Mouse (Mus musculus) forebrain, embryonic 16.5 days (tissue): ENCODE results near the gene Zfp446. TPM values are rescaled to one million over a fixed set of nuclear protein-coding genes. Genes with fewer than 3 reads are reported as not detected.

Experiments used
- ATAC-seq: fragments of 200-750 bp; cut with Nextera tagmentation; 2 replicates; pipeline ENCODE4 v1.8.0; 2017; ENCODE audit warnings: mild to moderate bottlenecking, moderate library complexity
- H3K27ac ChIP-seq: fragments of 300-500 bp; sonication (generic); 2 replicates; pipeline ENCODE4 v1.5.1; 2014; ENCODE audit warnings: low read length, control low read depth
- H3K27me3 ChIP-seq: fragments of 300-500 bp; sonication (generic); replicated peaks from 2 replicates; pipeline ENCODE4 v1.6.1; 2014; ENCODE audit warnings: low read length; ENCODE audit not compliant: control insufficient read depth, insufficient read depth
- H3K36me3 ChIP-seq: fragments of 300-500 bp; sonication (generic); 2 replicates; pipeline ENCODE4 v1.6.1; 2014; ENCODE audit not compliant: control insufficient read depth, insufficient read depth
- H3K4me1 ChIP-seq: fragments of 300-500 bp; sonication (generic); replicated peaks from 2 replicates; pipeline ENCODE4 v1.6.1; 2014; ENCODE audit warnings: low read length; ENCODE audit not compliant: control insufficient read depth, insufficient read depth
- H3K4me2 ChIP-seq: fragments of 300-500 bp; sonication (generic); 2 replicates; pipeline ENCODE4 v1.6.1; 2014; ENCODE audit warnings: mild to moderate bottlenecking, low read length, control low read depth
- H3K4me3 ChIP-seq: fragments of 300-500 bp; sonication (generic); replicated peaks from 2 replicates; pipeline ENCODE4 v1.5.1; 2014; ENCODE audit warnings: mild to moderate bottlenecking, low read length, control low read depth
- H3K9ac ChIP-seq: fragments of 300-500 bp; sonication (generic); replicated peaks from 2 replicates; pipeline ENCODE4 v1.6.1; 2014; ENCODE audit warnings: low read depth, low read length, control low read depth
- H3K9me3 ChIP-seq: fragments of 300-500 bp; sonication (generic); 2 replicates; pipeline ENCODE4 v1.6.1; 2016; ENCODE audit warnings: low read length; ENCODE audit not compliant: control insufficient read depth
- WGBS: fragments of 180-500 bp; shearing (Covaris S2); extraction: QIAGEN DNeasy Blood & Tissue Kit; methylation state at CpG from one replicate; pipeline ENCODE4 v1.1.7; 2014; 5-methylcytosine and 5-hydroxymethylcytosine counted together
- polyA plus RNA-seq: library from polyadenylated mRNA; unstranded; fragments of >200 nt; fragmentation: Nextera tagmentation; extraction: Ambion mirVana; gene quantifications from 2 replicates; pipeline ENCODE4 v1.2.1, GENCODE M21; 2015

The Zfp446 gene
- polyA plus RNA-seq, 1 experiment from 2014 or later: 13.0 TPM

GRCm38 (mm10) chr7:12957511-12957910 lies 20.1 kb upstream of the Zfp446 start:
- no peaks in the 10 kb centered on the region for H3K9me3 ChIP-seq
- WGBS: 70% methylated on average over 5 of the region's 5 CpGs
- H3K4me1 ChIP-seq: peaks cover 5% of the 10 kb centered on the region
- no peak overlapping the region for H3K9ac ChIP-seq
- H3K4me3 ChIP-seq: no peak overlapping the region
- H3K27me3 ChIP-seq: no peaks in the 10 kb centered on the region
- no peak overlapping the region for H3K27ac ChIP-seq
- H3K4me2 ChIP-seq: no peak overlapping the region
- no peaks in the 10 kb centered on the region for H3K36me3 ChIP-seq
- ATAC-seq: no peak

GRCm38 (mm10) chr7:12958948-12959347 lies 18.7 kb upstream of the Zfp446 start:
- Histone ChIP-seq H3K36me3 (no peaks in the 10 kb centered on the region), H3K4me3 (no peak overlapping the region), H3K9ac (no peak overlapping the region), H3K4me1 (peaks cover 5% of the 10 kb centered on the region), H3K27me3 (no peaks in the 10 kb centered on the region), H3K9me3 (no peaks in the 10 kb centered on the region), H3K27ac (no peak overlapping the region), H3K4me2 (no peak overlapping the region)
- ATAC-seq: no peak
- 86% methylated on average over 4 of the region's 4 CpGs for WGBS

DNA sequence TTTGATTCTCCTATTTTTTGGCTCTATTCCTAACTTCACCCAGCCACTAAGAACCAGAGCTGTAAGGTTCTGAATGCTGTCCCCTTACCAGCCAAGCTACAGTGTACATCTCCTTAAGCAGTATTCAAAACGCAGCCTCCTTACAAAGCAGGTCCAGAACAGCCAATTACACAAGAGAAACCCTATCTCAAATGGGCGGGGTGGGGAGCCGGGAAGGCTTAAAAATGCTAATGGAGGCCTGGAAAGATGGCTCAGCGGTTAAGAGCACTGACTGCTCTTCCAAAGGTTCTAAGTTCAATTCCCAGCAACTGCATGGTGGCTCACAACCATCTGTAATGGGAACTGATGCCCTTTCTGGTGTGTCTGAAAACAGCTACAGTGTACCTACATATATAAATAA lies 17.9 kb upstream of the Zfp446 start:
- Histone ChIP-seq H3K4me3 (no peak overlapping the region), H3K9ac (no peak overlapping the region), H3K4me2 (no peak overlapping the region), H3K27me3 (no peaks in the 10 kb centered on the region), H3K9me3 (no peaks in the 10 kb centered on the region), H3K27ac (no peak overlapping the region), H3K4me1 (peaks cover 6% of the 10 kb centered on the region), H3K36me3 (no peaks in the 10 kb centered on the region)
- no peak for ATAC-seq
- WGBS: 16% methylated on average over 4 of the region's 4 CpGs

DNA sequence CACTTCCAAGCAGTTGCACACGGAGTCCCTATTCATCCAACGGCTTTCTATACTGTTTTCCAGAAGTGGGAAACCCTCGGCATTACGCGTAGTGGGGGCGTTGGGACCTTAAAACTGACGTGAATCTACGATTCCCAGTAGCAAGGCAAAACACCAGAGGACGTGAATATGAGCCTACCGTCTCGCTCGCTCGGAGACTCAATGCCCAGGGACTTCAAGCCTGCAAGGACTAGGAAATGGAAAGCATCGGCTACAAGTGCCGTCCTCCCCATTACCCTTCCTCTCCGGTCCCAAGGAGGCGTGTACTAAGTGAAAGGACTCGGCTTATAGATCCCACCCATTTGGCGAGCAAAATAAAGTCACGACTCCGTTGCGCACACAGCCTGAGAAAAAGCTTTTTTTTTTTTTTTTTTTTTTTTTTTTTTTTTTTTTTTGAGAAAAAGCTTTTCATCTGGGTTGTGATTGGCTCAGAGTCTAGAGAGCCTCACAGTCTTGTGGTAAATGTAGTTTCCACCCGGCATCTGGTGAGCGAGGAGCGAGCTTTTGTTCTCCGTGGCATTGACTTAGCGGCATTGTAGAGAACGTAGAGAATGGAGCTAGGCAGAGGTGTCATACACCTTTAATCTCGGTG lies 16.0 kb upstream of the Zfp446 start:
- peaks cover 15% of the 10 kb centered on the region for H3K4me1 ChIP-seq
- ATAC-seq: peak; percentile 85
- H3K9ac ChIP-seq: peak overlapping the region; percentile 69

DNA sequence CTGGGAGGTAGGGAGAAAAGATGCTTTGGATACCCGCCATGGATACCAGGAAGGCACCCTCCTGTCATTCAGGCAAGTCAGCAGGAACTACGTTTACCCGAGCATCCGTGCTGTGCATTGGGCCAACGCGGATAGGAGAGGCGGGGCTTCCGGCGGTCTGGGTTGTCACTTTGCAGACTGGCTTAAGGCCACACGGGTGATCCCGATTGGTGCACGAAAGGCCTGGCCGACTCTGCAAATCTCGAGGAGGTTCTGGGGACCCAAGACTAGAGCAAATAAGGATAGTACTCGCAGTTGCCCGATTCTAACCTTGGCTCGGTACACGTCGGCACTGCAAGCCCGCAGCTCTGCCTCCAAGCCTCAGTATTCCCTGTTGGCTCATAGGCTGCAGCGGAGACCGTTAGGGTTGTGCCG lies 12.0 kb upstream of the Zfp446 start, which contains the start of gene Zfp324:
TSS of gene Zfp324 (plus strand) at position 161 of the 414 bp plus-strand sequence.
- Histone ChIP-seq H3K9me3 (no peaks in the 10 kb centered on the region), H3K9ac (peak within 1 kb of the TSS; percentile 85), H3K4me1 (peaks cover 24% of the 10 kb centered on the region), H3K4me3 (peak within 1 kb of the TSS; percentile 70), H3K36me3 (peaks cover 13% of the 10 kb centered on the region), H3K27ac (peak within 1 kb of the TSS; percentile 76), H3K27me3 (no peaks in the 10 kb centered on the region), H3K4me2 (peak within 1 kb of the TSS; percentile 82)
- peak; percentile 92 for ATAC-seq
- WGBS: 0% methylated on average over 23 of the region's 23 CpGs

More for the DNA sequence above, 16.0 kb upstream of the Zfp446 start:
- WGBS: 1% methylated on average over 29 of the region's 29 CpGs
- no peaks in the 10 kb centered on the region for H3K36me3 ChIP-seq
- H3K27ac ChIP-seq: peak overlapping the region; percentile 92
- peak overlapping the region; percentile 57 for H3K4me3 ChIP-seq
- peak overlapping the region; percentile 61 for H3K4me2 ChIP-seq
- H3K9me3 ChIP-seq: no peaks in the 10 kb centered on the region
- no peaks in the 10 kb centered on the region for H3K27me3 ChIP-seq

DNA sequence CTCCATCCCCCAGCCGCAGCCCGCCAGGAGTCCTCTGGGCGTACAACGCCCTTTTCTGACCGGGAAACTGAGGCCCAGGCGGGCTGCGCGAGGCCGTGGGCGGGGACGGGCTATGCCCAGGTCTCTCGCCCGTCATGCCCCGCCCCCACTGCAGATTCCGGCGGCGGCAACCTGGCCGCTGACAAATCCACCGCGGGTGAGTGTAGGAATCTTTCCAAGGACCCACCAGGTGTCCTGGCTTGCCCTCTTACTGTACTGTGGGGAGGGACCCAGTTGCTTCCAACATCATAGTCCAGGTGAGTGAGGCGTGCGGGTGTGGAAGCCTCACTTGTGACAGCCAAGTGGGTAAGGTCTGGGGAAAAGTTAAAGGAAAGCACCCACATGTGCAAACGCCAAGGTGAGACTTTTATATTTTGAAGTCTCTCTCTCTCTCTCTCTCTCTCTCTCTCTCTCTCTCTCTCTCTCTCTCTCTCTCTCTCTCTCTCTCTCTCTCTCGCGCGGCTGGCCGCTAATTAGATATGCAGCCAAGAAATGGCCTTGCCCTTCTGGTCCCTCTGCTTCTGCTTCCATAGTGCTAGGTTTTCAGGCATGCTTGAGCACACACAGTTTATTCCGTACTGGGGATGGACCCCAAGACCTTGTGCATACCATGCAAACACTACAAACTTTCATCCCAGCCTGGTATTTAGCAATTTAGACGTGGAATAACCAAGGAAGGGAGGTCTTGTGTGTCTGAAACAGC lies 11.4 kb upstream of the Zfp446 start:
- H3K9me3 ChIP-seq: no peaks in the 10 kb centered on the region
- peak; percentile 41 for ATAC-seq
- WGBS: under 1% methylated on average over 26 of the region's 29 CpGs

GRCm38 (mm10) chr7:12970906-12971305 lies 6.7 kb upstream of the Zfp446 start:
- Histone ChIP-seq H3K9me3 (no peaks in the 10 kb centered on the region), H3K36me3 (peaks cover 22% of the 10 kb centered on the region), H3K27ac (no peak overlapping the region), H3K4me1 (peaks cover 12% of the 10 kb centered on the region), H3K4me2 (no peak overlapping the region), H3K4me3 (no peak overlapping the region), H3K9ac (no peak overlapping the region), H3K27me3 (no peaks in the 10 kb centered on the region)
- WGBS: 96% methylated on average over 25 of the region's 25 CpGs
- no peak for ATAC-seq

More for the DNA sequence above, 11.4 kb upstream of the Zfp446 start:
- Histone ChIP-seq H3K4me1 (peaks cover 19% of the 10 kb centered on the region), H3K27ac (peak overlapping the region; percentile 76), H3K36me3 (peaks cover 19% of the 10 kb centered on the region), H3K27me3 (no peaks in the 10 kb centered on the region), H3K4me3 (peak overlapping the region; percentile 70), H3K9ac (peak overlapping the region; percentile 85), H3K4me2 (peak overlapping the region; percentile 82)

DNA sequence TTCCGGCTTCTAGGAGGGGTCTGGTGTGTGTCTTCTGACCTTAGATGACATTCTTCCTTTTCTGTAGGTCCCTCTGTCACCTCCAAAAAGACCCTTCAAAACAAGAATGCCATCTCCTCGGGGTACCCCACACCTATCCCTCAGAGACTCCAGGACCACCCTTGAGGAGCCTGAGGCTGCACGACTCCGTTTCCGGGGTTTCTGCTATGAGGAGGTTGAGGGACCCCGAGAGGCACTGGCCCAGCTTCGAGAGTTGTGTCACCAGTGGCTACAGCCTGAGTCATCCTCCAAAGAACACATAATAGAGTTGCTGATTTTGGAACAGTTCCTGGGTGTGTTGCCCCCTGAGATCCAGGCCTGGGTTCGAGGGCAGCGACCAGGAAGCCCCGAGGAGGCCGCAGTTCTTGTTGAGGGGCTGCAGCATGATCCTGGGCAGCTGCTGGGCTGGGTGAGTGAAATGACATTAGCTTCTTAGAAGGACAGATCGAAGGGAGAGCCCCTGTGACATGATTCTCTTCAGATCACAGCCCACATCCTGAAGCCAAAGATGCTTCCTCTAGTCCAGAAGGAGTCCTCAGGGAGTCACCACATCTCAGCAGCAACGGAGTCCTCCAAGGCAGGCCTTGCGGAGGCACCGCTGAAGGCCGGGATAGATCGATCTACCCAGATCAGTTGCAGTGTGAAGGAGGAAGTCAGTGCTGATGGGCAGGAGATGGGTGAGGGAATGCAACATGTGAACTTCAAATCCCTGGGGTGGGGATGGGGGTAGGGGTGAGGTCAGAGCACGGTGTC lies 1.5 kb downstream of the Zfp446 start:
- Histone ChIP-seq H3K27ac (no peak overlapping the region; the same call in 1 of the 2 replicates), H3K27me3 (no peaks in the 10 kb centered on the region), H3K4me3 (no peak overlapping the region; the same call in 1 of the 2 replicates), H3K9me3 (no peaks in the 10 kb centered on the region), H3K4me1 (peaks cover 11% of the 10 kb centered on the region), H3K4me2 (no peak overlapping the region), H3K36me3 (no peaks in the 10 kb centered on the region), H3K9ac (no peak overlapping the region)
- 90% methylated on average over 18 of the region's 18 CpGs for WGBS
- no peak for ATAC-seq

GRCm38 (mm10) chr7:12979776-12980175 lies 2.1 kb downstream of the Zfp446 start:
- H3K4me2 ChIP-seq: no peak overlapping the region
- H3K27ac ChIP-seq: no peak overlapping the region
- H3K4me3 ChIP-seq: no peak overlapping the region
- peaks cover 11% of the 10 kb centered on the region for H3K4me1 ChIP-seq
- 78% methylated on average over 6 of the region's 6 CpGs for WGBS
- H3K9ac ChIP-seq: no peak overlapping the region
- H3K9me3 ChIP-seq: no peaks in the 10 kb centered on the region
- ATAC-seq: no peak
- H3K27me3 ChIP-seq: no peaks in the 10 kb centered on the region
- H3K36me3 ChIP-seq: no peaks in the 10 kb centered on the region
